Mouse (Mus musculus): ENCODE data around the gene Pla2g3.

DNA sequence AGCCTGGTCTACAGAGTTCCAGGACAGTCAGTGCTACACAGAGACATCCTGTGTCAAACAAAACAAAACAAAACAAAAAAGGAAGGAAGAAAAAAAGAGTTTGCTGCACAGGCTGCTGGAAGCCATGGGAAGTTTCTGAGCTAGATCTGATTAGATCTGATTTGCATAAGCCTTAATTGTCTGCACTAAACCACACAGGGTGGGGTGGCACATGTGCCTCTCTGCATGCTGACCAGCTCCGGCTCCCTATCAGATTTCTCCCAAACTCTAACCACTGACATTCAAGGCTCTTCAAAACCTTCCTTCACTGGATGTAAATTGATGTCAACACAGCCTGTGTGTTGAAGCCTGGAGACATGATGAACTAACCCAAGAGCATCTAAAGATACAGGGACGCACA, 59.0 kb downstream of the Pla2g3 start:
- no peak for TF ChIP-seq CTCF (conservative IDR thresholded peaks at IDR 0.05; ENCODE audit: insufficient read depth, insufficient read length, low read depth, low read length)
- TF ChIP-seq POLR2A (IDR thresholded peaks at IDR 0.05; ENCODE audit: low read depth, low read length), result no peak

Data from kidney, adult 2 months (tissue).